In the genomic region with DNA sequence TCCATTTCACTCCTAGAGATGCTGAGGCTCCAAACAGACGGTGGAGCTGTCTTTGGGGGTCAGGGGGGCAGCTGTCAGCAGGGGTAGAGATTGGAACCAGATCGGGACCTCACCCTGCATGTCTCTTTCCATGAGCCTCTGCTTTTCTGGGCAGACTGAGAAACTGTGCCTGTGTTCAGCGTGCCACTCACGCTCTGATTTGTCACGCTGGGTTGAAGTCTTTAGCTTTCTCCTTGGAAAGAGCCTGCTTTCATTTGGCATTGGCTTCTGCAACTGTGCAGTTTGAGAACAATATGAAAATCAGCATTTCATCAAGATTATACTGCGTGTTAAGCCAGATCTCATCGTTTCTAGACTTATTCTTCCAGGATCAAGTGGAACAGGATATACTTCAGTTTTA, we compare ENCODE assay signal across 22 mouse cellular contexts.
DNase-seq lines count a peak whose midpoint lies in the region; ATAC-seq and TF ChIP-seq lines count a peak whose summit lies in the region.
"Had no signal": no experiment of that assay in that cellular context is flagged by ENCODE, and none has a peak within 500 bp of the region (broad histone marks: within the 10 kb centered on the region; RNA-seq: fewer than 3 reads in every experiment).

No protein-coding gene starts in this region.

- DNase-seq in frontal cortex, postnatal 14 days (ENCODE audit: low spot score in 2 of 2): no peak
- DNase-seq in left cerebral cortex, postnatal 4 days: peak; percentile 35
- no peak for DNase-seq in left cerebral cortex, adult 2 months (ENCODE audit: extremely low spot score in 1 of 2, low spot score in 2 of 2)
- DNase-seq in brain, embryonic 14.5 days (ENCODE audit: low read depth): peak; percentile 54
- DNase-seq in thymus, postnatal 14 days: no peak
- no peak for DNase-seq in adrenal gland, adult 18-20 months (ENCODE audit: low spot score in 2 of 2)
- DNase-seq: adrenal gland, postnatal 14 days; cerebellum, adult 9-11 months; gastrocnemius, postnatal 36 days; heart, adult 2 months; kidney, adult 18-20 months; kidney, postnatal 4 days; lung, embryonic 14.5 days had no signal

- H3K27ac ChIP-seq in left cerebral cortex, adult 2 months: no peak overlapping the region
- H3K27ac ChIP-seq in embryonic facial prominence, embryonic 13.5 days: peak overlapping the region; percentile 24; the same call in 1 of the 2 replicates
- H3K27ac ChIP-seq: heart, adult 2 months; heart, embryonic 13.5 days; hindbrain, embryonic 12.5 days; limb, embryonic 15.5 days; liver, embryonic 14.5 days had no signal

- H3K9ac ChIP-seq in embryonic facial prominence, embryonic 13.5 days: no peak overlapping the region
- H3K9ac ChIP-seq: heart, embryonic 13.5 days; hindbrain, embryonic 12.5 days; limb, embryonic 15.5 days; liver, embryonic 14.5 days; lung, embryonic 14.5 days had no signal

- peak; percentile 68 for ATAC-seq in frontal cortex, adult (ENCODE audit: low TSS enrichment)
- ATAC-seq in embryonic facial prominence, embryonic 13.5 days (ENCODE audit: insufficient number of reproducible peaks, insufficient read depth, low FRiP score, low TSS enrichment, low read depth): no peak
- ATAC-seq: activated CD4-positive, CD25-positive, alpha-beta regulatory T cell, adult 4 months; inflammation-experienced regulatory T-cells, adult 6 months had no signal

- no peak for TF ChIP-seq CTCF in left cerebral cortex, adult 2 months (IDR thresholded peaks at IDR 0.05)
- TF ChIP-seq CTCF in brain, embryonic 14.5 days (IDR thresholded peaks at IDR 0.05; ENCODE audit: borderline replicate concordance, extremely low read depth, insufficient read depth, insufficient read length): no peak

- H3K27me3 ChIP-seq in embryonic facial prominence, embryonic 13.5 days: peaks cover 7% of the 10 kb centered on the region
- H3K27me3 ChIP-seq: heart, embryonic 13.5 days had no signal

- 21% methylated on average over 7 of the region's 7 CpGs for WGBS in embryonic facial prominence, embryonic 13.5 days

- H3K4me3 ChIP-seq in left cerebral cortex, adult 2 months: no peak overlapping the region
- H3K4me3 ChIP-seq in embryonic facial prominence, embryonic 13.5 days: no peak overlapping the region
- H3K4me3 ChIP-seq: heart, adult 2 months; heart, embryonic 13.5 days; hindbrain, embryonic 12.5 days; limb, embryonic 15.5 days; megakaryocyte, embryonic 14.5 days had no signal

- no peak overlapping the region; the same call in 1 of the 2 replicates for H3K4me2 ChIP-seq in embryonic facial prominence, embryonic 13.5 days
- H3K4me2 ChIP-seq: heart, embryonic 13.5 days; hindbrain, embryonic 12.5 days; limb, embryonic 15.5 days; lung, embryonic 14.5 days had no signal

- no peak for TF ChIP-seq POLR2A in brain, embryonic 14.5 days (IDR thresholded peaks at IDR 0.05; ENCODE audit: borderline replicate concordance, extremely low read depth, insufficient read depth, insufficient read length, poor library complexity, severe bottlenecking)

- no peaks in the 10 kb centered on the region for H3K9me3 ChIP-seq in embryonic facial prominence, embryonic 13.5 days
- H3K9me3 ChIP-seq: heart, embryonic 13.5 days; hindbrain, embryonic 12.5 days; limb, embryonic 15.5 days had no signal

- no peaks in the 10 kb centered on the region for H3K36me3 ChIP-seq in embryonic facial prominence, embryonic 13.5 days
- H3K36me3 ChIP-seq: heart, embryonic 13.5 days; hindbrain, embryonic 12.5 days; limb, embryonic 15.5 days had no signal

- peaks cover 31% of the 10 kb centered on the region for H3K4me1 ChIP-seq in embryonic facial prominence, embryonic 13.5 days
- H3K4me1 ChIP-seq: megakaryocyte, embryonic 14.5 days had no signal

- intact Hi-C loops in left cerebral cortex, postnatal 4 days (cut with DNase I): no loop called here
- intact Hi-C loops in left cerebral cortex, adult 2 months (cut with DNase I): no loop called here

Comparison
In these comparisons a context has a peak if more than half of its experiments do, and no peak if none do; other contexts are left out.
1. DNase-seq: peak in left cerebral cortex, postnatal 4 days (single experiment) and brain, embryonic 14.5 days (single experiment); none in frontal cortex, postnatal 14 days (0 of 2), left cerebral cortex, adult 2 months (0 of 2), thymus, postnatal 14 days (single experiment) and adrenal gland, adult 18-20 months (0 of 2).